Mouse (Mus musculus) G1E (cell line): ENCODE data around the gene Flt1. TPM values are rescaled to one million over a fixed set of nuclear protein-coding genes. Genes with fewer than 3 reads are reported as not detected.
A peak's percentile ranks its signal among the peaks of the same experiment; 100 is the strongest.

ENCODE experiments used
- ATAC-seq: 2 replicates; pipeline ENCODE4 v1.8.0; 2016; ENCODE audit warnings: mild to moderate bottlenecking; ENCODE audit not compliant: insufficient number of reproducible peaks, poor library complexity, low FRiP score, severe bottlenecking; ENCODE audit errors: extremely low read depth
- DNase-seq: peaks from one replicate; pipeline ENCODE4 v3.0.0; 2012; ENCODE audit warnings: low spot score
- H3K27me3 ChIP-seq: 2 replicates; pipeline ENCODE4 v1.6.1; 2012; ENCODE audit warnings: mild to moderate bottlenecking, low read length, inconsistent platforms; ENCODE audit not compliant: insufficient read depth
- H3K36me3 ChIP-seq: replicated peaks from 2 replicates; pipeline ENCODE3; 2012; ENCODE audit warnings: mild to moderate bottlenecking, inconsistent platforms
- H3K4me1 ChIP-seq: 2 replicates; pipeline ENCODE4 v1.6.1; 2012; ENCODE audit warnings: low read depth, low read length, inconsistent platforms, mixed read lengths; ENCODE audit not compliant: insufficient read depth
- H3K4me3 ChIP-seq: 2 replicates; pipeline ENCODE4 v1.5.1; 2012; ENCODE audit warnings: low read depth, mild to moderate bottlenecking, inconsistent platforms, low read length, moderate library complexity, mixed read lengths
- H3K9me3 ChIP-seq: replicated peaks from 2 replicates; pipeline ENCODE4 v1.6.1; 2012; ENCODE audit warnings: inconsistent platforms
- CTCF ChIP-seq: IDR thresholded peaks from 2 replicates; pipeline ENCODE4 v1.5.1; 2012; ENCODE audit warnings: low read depth, low read length, inconsistent platforms, mixed read lengths
- GATA1 ChIP-seq: IDR thresholded peaks from 2 replicates; pipeline ENCODE4 v1.6.1; 2012; ENCODE audit warnings: borderline replicate concordance, low read length, inconsistent platforms, mixed read lengths
- GATA2 ChIP-seq: IDR thresholded peaks from 2 replicates; pipeline ENCODE4 v1.6.1; 2012; ENCODE audit warnings: low read depth, low read length, inconsistent platforms, borderline replicate concordance
- POLR2AphosphoS5 ChIP-seq: IDR thresholded peaks from 2 replicates; pipeline ENCODE4 v1.6.1; 2012; ENCODE audit warnings: low read depth, low read length, inconsistent platforms; ENCODE audit not compliant: insufficient replicate concordance
- TAL1 ChIP-seq: conservative IDR thresholded peaks from 2 replicates; pipeline ENCODE4 v1.6.1; 2012; ENCODE audit warnings: low read depth, low read length, inconsistent platforms, mixed read lengths
- polyA plus RNA-seq: library from polyadenylated mRNA; stranded (reverse); fragments of >175 nt; gene quantifications from 2 replicates; pipeline ENCODE4 v1.2.3, GENCODE M21; 2012
- total RNA-seq, 2 experiments: library from RNA; stranded (forward) in 1 of 2; stranded (reverse) in 1 of 2; fragments of 200-1000 nt in 1 of 2; fragments of >200 nt in 1 of 2; fragmentation: Nextera tagmentation in 1 of 2; gene quantifications; 2 replicates each; pipeline ENCODE4 v1.2.3; 2014 to 2017

Flt1 gene
- total and polyA plus RNA-seq, 3 experiments, result 0.04 to 0.33 (median 0.15) TPM

DNA sequence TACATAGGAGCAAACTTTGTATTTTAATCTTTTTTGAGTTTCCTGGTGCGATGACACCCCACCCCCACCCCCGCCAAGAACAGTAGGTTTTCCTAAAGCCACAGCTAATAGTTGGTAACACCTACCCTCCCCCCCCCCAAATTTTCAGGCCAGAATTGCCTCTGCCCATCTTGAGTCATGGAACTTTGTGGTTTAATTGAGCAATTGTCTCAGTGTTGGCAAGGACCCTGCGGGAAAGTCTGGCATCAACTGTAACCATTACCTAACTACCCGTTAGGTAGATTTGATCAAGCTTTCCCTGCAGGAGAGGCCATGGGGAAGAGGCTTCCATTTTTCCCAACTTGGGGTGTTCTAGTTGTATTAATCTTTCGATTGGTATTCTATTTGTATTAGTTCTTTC, 23.4 kb downstream of the Flt1 start:
- Histone ChIP-seq H3K4me1 (no peaks in the 10 kb centered on the region), H3K36me3 (no peaks in the 10 kb centered on the region), H3K9me3 (no peaks in the 10 kb centered on the region), H3K27me3 (peaks cover 2% of the 10 kb centered on the region; the same call in 1 of the 2 replicates), H3K4me3 (no peak overlapping the region)
- ATAC-seq (no peak), DNase-seq (no peak)
- TF ChIP-seq GATA1, result no peak
- TF ChIP-seq TAL1, result no peak
- TF ChIP-seq GATA2, result no peak
- TF ChIP-seq CTCF, result no peak
- TF ChIP-seq POLR2AphosphoS5, result no peak

DNA sequence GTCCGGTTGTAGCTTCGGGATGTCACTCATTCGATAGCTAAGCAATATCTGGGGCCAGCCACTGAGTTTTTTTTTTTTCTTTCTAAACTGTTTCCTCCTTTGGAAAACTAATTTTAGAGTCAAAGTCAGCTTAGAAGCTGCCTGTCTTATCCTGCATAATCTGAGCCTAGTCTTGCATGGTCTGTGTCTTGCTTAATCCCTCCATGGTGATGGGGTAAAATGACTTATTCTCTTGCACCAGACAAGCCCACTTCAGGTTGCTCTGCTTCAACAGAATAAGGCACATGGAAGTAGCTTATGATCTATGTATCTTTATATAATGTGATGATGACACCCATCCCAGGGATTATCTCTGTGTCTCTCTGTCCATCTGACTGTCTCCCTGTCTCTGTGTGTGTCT, 24.8 kb downstream of the Flt1 start:
- Histone ChIP-seq H3K4me3 (no peak overlapping the region), H3K9me3 (no peaks in the 10 kb centered on the region), H3K4me1 (no peaks in the 10 kb centered on the region), H3K36me3 (no peaks in the 10 kb centered on the region), H3K27me3 (peaks cover 2% of the 10 kb centered on the region; the same call in 1 of the 2 replicates)
- DNase-seq (no peak), ATAC-seq (no peak)
- TF ChIP-seq POLR2AphosphoS5 (no peak), CTCF (no peak), GATA1 (no peak), GATA2 (no peak), TAL1 (no peak)

DNA sequence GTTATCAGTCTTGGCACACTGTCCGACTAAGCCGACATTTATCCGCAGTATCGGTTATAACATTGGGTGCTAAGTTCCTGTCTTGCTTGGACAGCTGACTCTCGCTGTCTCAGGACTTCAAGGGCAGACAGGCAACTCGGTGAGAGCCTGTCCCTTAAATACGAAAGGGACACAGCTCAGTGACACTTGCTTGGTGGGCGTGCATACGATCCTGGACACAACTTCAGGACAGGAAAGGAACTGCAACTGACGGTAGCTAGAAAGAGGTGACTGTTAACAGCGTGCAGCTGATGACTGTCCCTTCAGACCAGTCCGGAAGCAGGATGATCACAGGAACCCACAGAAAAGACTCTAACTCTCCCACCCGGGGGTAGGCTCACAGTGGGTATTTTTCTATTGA, 27.8 kb downstream of the Flt1 start:
- Histone ChIP-seq H3K4me1 (no peaks in the 10 kb centered on the region), H3K36me3 (no peaks in the 10 kb centered on the region), H3K4me3 (no peak overlapping the region), H3K9me3 (no peaks in the 10 kb centered on the region), H3K27me3 (0 out of 2 replicates have a peak, but pooled peaks cover 2% of the 10 kb centered on the region)
- TF ChIP-seq GATA2 (no peak), POLR2AphosphoS5 (no peak), CTCF (no peak), GATA1 (no peak), TAL1 (no peak)
- DNase-seq (no peak), ATAC-seq (peak; percentile 50)

DNA sequence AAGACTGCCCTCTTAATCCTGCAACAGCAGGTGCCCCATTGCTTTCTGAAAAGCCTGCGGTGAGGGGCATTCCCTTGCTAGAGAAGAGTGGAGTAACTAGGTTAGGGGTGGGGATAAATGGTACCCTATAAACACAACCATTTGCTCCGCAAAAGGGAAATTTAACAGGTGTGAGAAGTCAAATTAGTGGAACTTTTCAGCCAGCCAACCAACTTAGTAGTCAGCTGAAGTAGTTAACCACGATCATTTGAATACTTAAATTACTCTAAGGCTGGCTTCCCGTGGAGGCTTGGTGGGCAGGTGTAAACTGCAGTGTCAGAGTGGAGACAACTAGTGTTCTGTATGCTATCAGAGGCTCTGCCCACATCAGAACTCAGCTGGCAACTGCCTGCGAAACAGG, 28.6 kb downstream of the Flt1 start:
- TF ChIP-seq CTCF (no peak), GATA1 (no peak), POLR2AphosphoS5 (no peak)
- H3K27me3 ChIP-seq, result 0 out of 2 replicates have a peak, but pooled peaks cover 2% of the 10 kb centered on the region
- H3K36me3 ChIP-seq, result no peaks in the 10 kb centered on the region
- ATAC-seq (no peak), DNase-seq (no peak)
- no peaks in the 10 kb centered on the region for H3K4me1 ChIP-seq
- H3K4me3 ChIP-seq, result no peak overlapping the region
- H3K9me3 ChIP-seq, result peaks cover 3% of the 10 kb centered on the region; the same call in 1 of the 2 replicates

DNA sequence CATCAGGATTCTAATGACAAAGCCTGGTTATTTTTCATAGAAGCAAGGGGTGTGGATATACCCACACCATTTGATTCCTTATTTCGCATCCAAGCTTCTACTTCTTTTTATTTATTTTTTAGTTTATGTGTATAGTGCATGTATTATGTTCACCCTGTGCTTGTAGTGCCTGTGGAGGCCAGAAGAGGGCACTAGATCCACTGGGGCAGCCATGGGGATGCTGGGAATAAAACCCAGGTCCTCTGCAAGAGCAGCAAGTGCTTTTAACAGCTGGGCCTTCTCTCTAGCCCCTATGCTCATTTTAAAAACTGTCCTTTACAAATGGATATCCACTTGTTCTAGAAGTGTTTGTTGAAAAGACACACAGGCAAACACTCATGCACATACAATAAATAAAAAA, 33.2 kb downstream of the Flt1 start:
- DNase-seq, result no peak
- TF ChIP-seq TAL1 (no peak), GATA2 (no peak), CTCF (no peak), GATA1 (no peak), POLR2AphosphoS5 (no peak)
- Histone ChIP-seq H3K4me1 (no peaks in the 10 kb centered on the region), H3K9me3 (peaks cover 3% of the 10 kb centered on the region; the same call in 1 of the 2 replicates), H3K36me3 (no peaks in the 10 kb centered on the region), H3K27me3 (no peaks in the 10 kb centered on the region), H3K4me3 (no peak overlapping the region)
- no peak for ATAC-seq

DNA sequence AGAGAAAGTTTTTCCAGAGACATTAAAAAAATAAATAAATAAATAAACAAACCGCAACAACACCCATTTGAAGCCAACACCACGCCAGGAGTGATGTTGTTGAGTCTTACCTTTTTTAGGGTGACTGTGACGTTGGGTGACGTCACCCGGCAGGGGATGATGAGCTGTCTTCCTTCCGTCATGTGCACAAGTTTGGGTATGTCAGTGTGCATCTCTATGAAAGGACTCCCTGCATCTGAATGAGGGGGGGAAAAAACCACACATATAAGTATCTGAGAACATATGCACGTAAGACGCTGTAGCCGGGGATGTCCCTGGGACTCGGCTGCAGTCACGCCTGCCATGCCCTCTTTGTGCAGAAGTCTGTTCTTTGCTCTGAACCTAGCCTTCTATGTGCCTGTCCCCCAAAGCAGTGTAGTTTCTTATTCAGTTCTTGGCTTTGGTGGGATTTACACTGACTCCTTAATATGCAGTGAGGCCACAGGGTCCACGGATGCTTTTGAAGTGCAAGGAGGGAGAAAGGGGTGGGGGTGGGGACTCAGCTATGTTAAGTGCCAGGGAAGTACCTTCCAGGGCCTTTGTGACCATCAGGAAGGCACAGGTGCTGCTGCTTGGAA, 42.0 kb downstream of the Flt1 start:
- H3K4me1 ChIP-seq, result no peaks in the 10 kb centered on the region
- no peak for TF ChIP-seq POLR2AphosphoS5
- TF ChIP-seq CTCF, result no peak
- no peak for TF ChIP-seq GATA1
- no peak for TF ChIP-seq GATA2
- TF ChIP-seq TAL1, result no peak
- no peak for DNase-seq
- no peaks in the 10 kb centered on the region for H3K9me3 ChIP-seq
- no peak overlapping the region for H3K4me3 ChIP-seq
- no peaks in the 10 kb centered on the region for H3K36me3 ChIP-seq
- ATAC-seq, result no peak
- H3K27me3 ChIP-seq, result peaks cover 6% of the 10 kb centered on the region; the same call in 1 of the 2 replicates
